Mouse (Mus musculus): ENCODE data around the gene Gm42906. TPM values are rescaled to one million over a fixed set of nuclear protein-coding genes. Genes with fewer than 3 reads are reported as not detected.

Gene Gm42906
- total and polyA plus RNA-seq, 3 experiments = not detected

GRCm38 (mm10) chr5:151022939-151023338 lies 405.0 kb downstream of the Gm42906 start:
- H3K9me3 ChIP-seq (replicated peaks; ENCODE audit: insufficient read depth, low read length) = no peaks in the 10 kb centered on the region
- TF ChIP-seq TAL1 (IDR thresholded peaks at IDR 0.05; ENCODE audit: low read length) (no peak), MXI1 (IDR thresholded peaks at IDR 0.05; ENCODE audit: low read depth, low read length) (no peak), ELF1 (IDR thresholded peaks at IDR 0.05; ENCODE audit: low read depth, low read length) (no peak), POLR2AphosphoS5 (IDR thresholded peaks at IDR 0.05; ENCODE audit: borderline replicate concordance, low read depth, low read length) (no peak), JUND (IDR thresholded peaks at IDR 0.05; ENCODE audit: low read depth, low read length) (no peak), MAX (IDR thresholded peaks at IDR 0.05; ENCODE audit: low read length) (no peak), MAZ (IDR thresholded peaks at IDR 0.05; ENCODE audit: low read depth, low read length) (no peak), GABPA (IDR thresholded peaks at IDR 0.05; ENCODE audit: low read depth, low read length) (no peak), CHD1 (IDR thresholded peaks at IDR 0.05; ENCODE audit: low read depth, low read length) (no peak), BHLHE40 (IDR thresholded peaks at IDR 0.05; ENCODE audit: borderline replicate concordance, low read depth, low read length) (no peak), MEF2A (IDR thresholded peaks at IDR 0.05; ENCODE audit: extremely low read depth, insufficient replicate concordance, low read depth, low read length, poor library complexity, severe bottlenecking) (no peak), EP300 (IDR thresholded peaks at IDR 0.05; ENCODE audit: low read depth in 1 of 2, low read length in 2 of 2) (no peak), UBTF (IDR thresholded peaks at IDR 0.05; ENCODE audit: borderline replicate concordance, insufficient read depth, low read depth, low read length) (no peak), KAT2A (conservative IDR thresholded peaks at IDR 0.05; ENCODE audit: low read depth, low read length) (no peak), E2F4 (IDR thresholded peaks at IDR 0.05; ENCODE audit: borderline replicate concordance, low read depth, low read length) (no peak), SIN3A (IDR thresholded peaks at IDR 0.05; ENCODE audit: low read length) (no peak), USF2 (IDR thresholded peaks at IDR 0.05; ENCODE audit: borderline replicate concordance in 1 of 2, insufficient read depth in 1 of 2, low read depth in 1 of 2, low read length in 2 of 2) (no peak)
- H3K79me2 ChIP-seq (ENCODE audit: control insufficient read depth, insufficient read depth, low read length, poor library complexity) = no peaks in the 10 kb centered on the region

GRCm38 (mm10) chr5:151022026-151022425 lies 405.9 kb downstream of the Gm42906 start:
- Histone ChIP-seq H3K27ac (ENCODE audit: control insufficient read depth, low read depth, low read length) (no peak overlapping the region), H3K27me3 (ENCODE audit: control insufficient read depth in 1 of 2, insufficient read depth in 2 of 2, low read length in 2 of 2) (no peaks in the 10 kb centered on the region), H3K9ac (ENCODE audit: control insufficient read depth, low read depth, low read length, poor library complexity, severe bottlenecking) (no peak overlapping the region), H3K4me1 (ENCODE audit: control insufficient read depth in 1 of 2, insufficient read depth in 2 of 2, low read length in 2 of 2) (no peaks in the 10 kb centered on the region), H3K4me3 (ENCODE audit: control insufficient read depth in 1 of 2, insufficient read depth in 1 of 2, low read depth in 2 of 2, low read length in 2 of 2) (no peak overlapping the region), H3K9me3 (replicated peaks; ENCODE audit: insufficient read depth, low read length) (no peaks in the 10 kb centered on the region), H3K79me2 (ENCODE audit: control insufficient read depth, insufficient read depth, low read length, poor library complexity) (no peaks in the 10 kb centered on the region), H3K36me3 (ENCODE audit: control insufficient read depth in 1 of 2, insufficient read depth in 2 of 2, low read length in 2 of 2) (no peaks in the 10 kb centered on the region)
- TF ChIP-seq MYC (IDR thresholded peaks at IDR 0.05; ENCODE audit: low read depth, low read length) (no peak), CTCF (IDR thresholded peaks at IDR 0.05 in 2 of 3, conservative IDR thresholded peaks at IDR 0.05 in 1 of 3; ENCODE audit: control insufficient read depth in 1 of 3, insufficient read depth in 1 of 3, low read depth in 2 of 3, low read length in 3 of 3, poor library complexity in 1 of 3, severe bottlenecking in 1 of 3) (no peak), MYB (IDR thresholded peaks at IDR 0.05; ENCODE audit: low read depth, low read length) (no peak), ZKSCAN1 (IDR thresholded peaks at IDR 0.05; ENCODE audit: low read depth, low read length) (no peak), RAD21 (IDR thresholded peaks at IDR 0.05; ENCODE audit: low read depth, low read length) (no peak), MXI1 (IDR thresholded peaks at IDR 0.05; ENCODE audit: low read depth, low read length) (no peak), E2F4 (IDR thresholded peaks at IDR 0.05; ENCODE audit: borderline replicate concordance, low read depth, low read length) (no peak), MEF2A (IDR thresholded peaks at IDR 0.05; ENCODE audit: extremely low read depth, insufficient replicate concordance, low read depth, low read length, poor library complexity, severe bottlenecking) (no peak), RCOR1 (IDR thresholded peaks at IDR 0.05; ENCODE audit: low read depth, low read length) (no peak), POLR2AphosphoS5 (IDR thresholded peaks at IDR 0.05; ENCODE audit: borderline replicate concordance, low read depth, low read length) (no peak), CHD2 (IDR thresholded peaks at IDR 0.05; ENCODE audit: low read length) (no peak), CHD1 (IDR thresholded peaks at IDR 0.05; ENCODE audit: low read depth, low read length) (no peak), JUND (IDR thresholded peaks at IDR 0.05; ENCODE audit: low read depth, low read length) (no peak), ELF1 (IDR thresholded peaks at IDR 0.05; ENCODE audit: low read depth, low read length) (no peak), ETS1 (IDR thresholded peaks at IDR 0.05; ENCODE audit: low read depth, low read length) (no peak)
- DNase-seq (ENCODE audit: low read depth, low spot score) = no peak

More at GRCm38 (mm10) chr5:151022939-151023338, 405.0 kb downstream of the Gm42906 start:
- no peak for DNase-seq (ENCODE audit: low read depth, low spot score)
- no peak overlapping the region for H3K9ac ChIP-seq (ENCODE audit: control insufficient read depth, low read depth, low read length, poor library complexity, severe bottlenecking)
- H3K4me3 ChIP-seq (ENCODE audit: control insufficient read depth in 1 of 2, insufficient read depth in 1 of 2, low read depth in 2 of 2, low read length in 2 of 2) = no peak overlapping the region
- no peaks in the 10 kb centered on the region for H3K4me1 ChIP-seq (ENCODE audit: control insufficient read depth in 1 of 2, insufficient read depth in 2 of 2, low read length in 2 of 2)
- no peak overlapping the region for H3K27ac ChIP-seq (ENCODE audit: control insufficient read depth, low read depth, low read length)
- H3K36me3 ChIP-seq (ENCODE audit: control insufficient read depth in 1 of 2, insufficient read depth in 2 of 2, low read length in 2 of 2) = no peaks in the 10 kb centered on the region
- no peaks in the 10 kb centered on the region for H3K27me3 ChIP-seq (ENCODE audit: control insufficient read depth in 1 of 2, insufficient read depth in 2 of 2, low read length in 2 of 2)

All from MEL (cell line).